Mouse (Mus musculus): ENCODE measurements around the gene Cdhr3.
"Not testable (repeated sequence)": the region's sequence is repeated elsewhere in the genome, so short reads cannot be mapped to it uniquely, and the experiment has no call there.

The Cdhr3 gene

GRCm38 (mm10) chr12:33008305-33009110 lies 84.2 kb downstream of the Cdhr3 start:
- DNase-seq (ENCODE audit: low read depth, low spot score) = peak; percentile 91

GRCm38 (mm10) chr12:33007176-33007575 lies 85.5 kb downstream of the Cdhr3 start:
- DNase-seq (ENCODE audit: low read depth, low spot score) = no peak

GRCm38 (mm10) chr12:33005858-33006257 lies 86.8 kb downstream of the Cdhr3 start:
- DNase-seq (ENCODE audit: low read depth, low spot score) = no peak

GRCm38 (mm10) chr12:33003339-33003965 lies 89.2 kb downstream of the Cdhr3 start:
- peak; percentile 30 for DNase-seq (ENCODE audit: low read depth, low spot score)

GRCm38 (mm10) chr12:33000402-33000801 lies 92.3 kb downstream of the Cdhr3 start:
- DNase-seq (ENCODE audit: low read depth, low spot score) = peak; percentile 44

- not testable (repeated sequence) for DNase-seq (ENCODE audit: low read depth, low spot score)
These were observed 92.9 kb downstream of the Cdhr3 start for GRCm38 (mm10) chr12:32999778-33000177.

GRCm38 (mm10) chr12:32998766-32999165 lies 93.9 kb downstream of the Cdhr3 start:
- no peak for DNase-seq (ENCODE audit: low read depth, low spot score)

GRCm38 (mm10) chr12:32995081-32995834 lies 97.4 kb downstream of the Cdhr3 start:
- peak; percentile 53 for DNase-seq (ENCODE audit: low read depth, low spot score)

GRCm38 (mm10) chr12:32994081-32994480 lies 98.6 kb downstream of the Cdhr3 start:
- DNase-seq (ENCODE audit: low read depth, low spot score) = no peak

- DNase-seq (ENCODE audit: low read depth, low spot score) = peak; percentile 69
These were observed 102.9 kb downstream of the Cdhr3 start for GRCm38 (mm10) chr12:32989731-32990130.

- DNase-seq (ENCODE audit: low read depth, low spot score) = peak; percentile 75
These were observed 106.4 kb downstream of the Cdhr3 start for GRCm38 (mm10) chr12:32986284-32986683.

All from brain, adult 2 months (tissue).